Mouse (Mus musculus) lung, adult 2 months (tissue): Measurements from ENCODE around the gene 1700069L16Rik.

Source experiments
- CTCF ChIP-seq: fragments of 200-500 bp; IDR thresholded peaks from 2 replicates; pipeline ENCODE4 v1.5.1; 2011; ENCODE audit warnings: mild to moderate bottlenecking, low read length, control low read depth; ENCODE audit not compliant: insufficient read depth
- POLR2A ChIP-seq: fragments of 200-500 bp; IDR thresholded peaks from 2 replicates; pipeline ENCODE4 v1.6.1; 2011; ENCODE audit warnings: low read depth, mild to moderate bottlenecking, control low read depth, low read length, borderline replicate concordance; ENCODE audit errors: extremely low read depth

GRCm38 (mm10) chr5:113773664-113774063 lies 49.1 kb upstream of the 1700069L16Rik start:
- TF ChIP-seq CTCF (peak; percentile 87), POLR2A (no peak)
